Mouse (Mus musculus): ENCODE measurements around the gene Cabp1. TPM values are rescaled to one million over a fixed set of nuclear protein-coding genes. Genes with fewer than 3 reads are reported as not detected.

The Cabp1 gene
- polyA plus RNA-seq, 1 experiment: not detected

DNA sequence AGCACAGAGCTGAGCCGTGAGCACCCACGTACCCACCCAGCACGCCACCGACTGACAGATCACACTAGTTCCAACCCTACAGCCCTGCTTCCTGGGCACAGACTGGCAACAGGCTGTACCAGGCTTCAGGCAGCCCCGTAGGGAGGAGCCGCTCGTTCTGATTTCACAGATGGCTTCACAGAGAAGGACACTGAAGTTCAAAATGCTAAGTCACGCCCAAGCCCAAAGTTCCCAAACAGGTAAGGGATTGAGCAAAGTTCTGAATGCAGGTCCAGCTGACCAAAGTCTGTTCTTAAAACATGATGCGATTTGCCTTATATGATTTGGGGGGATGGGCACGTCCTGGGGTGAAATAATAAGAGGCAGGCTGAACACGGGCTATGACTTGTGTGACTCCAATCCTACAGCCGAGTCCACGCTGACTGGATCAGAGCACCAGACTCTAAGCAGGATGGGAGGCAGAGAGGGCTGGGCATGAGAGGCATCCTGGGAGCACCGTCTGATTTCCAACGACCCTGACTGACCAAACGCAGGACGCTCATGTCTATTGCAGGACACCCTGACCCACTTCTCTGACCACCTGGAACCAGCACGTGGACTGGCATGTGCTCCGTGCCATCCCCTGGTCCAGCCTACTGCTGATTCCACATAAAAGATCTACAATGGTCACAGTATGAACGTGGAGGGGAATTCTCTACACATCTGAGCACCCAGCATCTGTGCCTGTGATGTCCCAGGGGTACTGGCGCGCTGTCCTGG is 66.6 kb downstream of the Cabp1 start:
- TF ChIP-seq POLR2A (IDR thresholded peaks at IDR 0.05; ENCODE audit: insufficient read depth, low read depth, low read length): no peak
- TF ChIP-seq CTCF (IDR thresholded peaks at IDR 0.05; ENCODE audit: insufficient read depth, low read depth, low read length): no peak
- Histone ChIP-seq H3K4me1 (ENCODE audit: control insufficient read depth, insufficient read depth, low read length) (peaks cover 15% of the 10 kb centered on the region), H3K27ac (ENCODE audit: insufficient read depth, low read depth, low read length) (no peak overlapping the region), H3K4me3 (ENCODE audit: insufficient read depth, low read depth, low read length) (no peak overlapping the region)
- WGBS: 92% methylated on average over 22 of the region's 22 CpGs

DNA sequence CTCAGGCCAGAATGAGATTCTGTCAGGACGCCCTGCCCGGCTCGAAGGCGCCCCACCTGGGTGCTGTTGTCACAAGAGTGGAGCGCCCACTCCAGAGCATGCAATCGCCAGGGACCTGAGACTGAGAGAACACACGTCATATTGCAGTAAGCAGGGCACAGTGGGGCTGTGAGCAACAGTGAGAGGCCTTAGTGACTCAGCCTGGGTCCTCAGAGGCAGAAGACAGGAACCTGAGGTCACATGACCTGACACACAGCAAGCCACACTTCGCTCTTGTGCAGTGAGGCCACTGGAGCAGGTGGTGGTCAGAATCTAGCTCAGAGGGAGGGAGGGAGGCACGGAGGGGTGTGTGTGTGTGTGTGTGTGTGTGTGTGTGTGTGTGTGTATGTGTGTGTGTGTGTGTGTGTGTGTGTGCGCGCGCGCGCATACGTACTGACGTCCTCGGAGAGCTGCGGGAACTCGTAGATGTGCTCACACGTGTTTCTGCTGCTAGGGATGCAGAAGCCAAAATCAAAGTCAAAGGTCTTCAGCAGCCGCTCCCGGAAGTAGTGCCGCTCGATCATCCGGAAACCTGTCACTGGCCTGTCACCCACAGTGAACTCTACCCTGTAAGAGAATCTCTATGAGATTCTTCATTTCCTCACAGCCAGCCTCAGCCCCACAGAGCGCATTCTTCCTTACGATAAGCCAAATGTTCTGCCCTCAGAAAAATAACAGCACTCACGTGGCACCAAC is 67.4 kb downstream of the Cabp1 start:
- TF ChIP-seq CTCF (IDR thresholded peaks at IDR 0.05; ENCODE audit: insufficient read depth, low read depth, low read length) (no peak), POLR2A (IDR thresholded peaks at IDR 0.05; ENCODE audit: insufficient read depth, low read depth, low read length) (no peak)
- peaks cover 14% of the 10 kb centered on the region for H3K4me1 ChIP-seq (ENCODE audit: control insufficient read depth, insufficient read depth, low read length)
- no peak overlapping the region for H3K4me3 ChIP-seq (ENCODE audit: insufficient read depth, low read depth, low read length)
- H3K27ac ChIP-seq (ENCODE audit: insufficient read depth, low read depth, low read length): no peak overlapping the region
- 89% methylated on average over 28 of the region's 28 CpGs for WGBS

DNA sequence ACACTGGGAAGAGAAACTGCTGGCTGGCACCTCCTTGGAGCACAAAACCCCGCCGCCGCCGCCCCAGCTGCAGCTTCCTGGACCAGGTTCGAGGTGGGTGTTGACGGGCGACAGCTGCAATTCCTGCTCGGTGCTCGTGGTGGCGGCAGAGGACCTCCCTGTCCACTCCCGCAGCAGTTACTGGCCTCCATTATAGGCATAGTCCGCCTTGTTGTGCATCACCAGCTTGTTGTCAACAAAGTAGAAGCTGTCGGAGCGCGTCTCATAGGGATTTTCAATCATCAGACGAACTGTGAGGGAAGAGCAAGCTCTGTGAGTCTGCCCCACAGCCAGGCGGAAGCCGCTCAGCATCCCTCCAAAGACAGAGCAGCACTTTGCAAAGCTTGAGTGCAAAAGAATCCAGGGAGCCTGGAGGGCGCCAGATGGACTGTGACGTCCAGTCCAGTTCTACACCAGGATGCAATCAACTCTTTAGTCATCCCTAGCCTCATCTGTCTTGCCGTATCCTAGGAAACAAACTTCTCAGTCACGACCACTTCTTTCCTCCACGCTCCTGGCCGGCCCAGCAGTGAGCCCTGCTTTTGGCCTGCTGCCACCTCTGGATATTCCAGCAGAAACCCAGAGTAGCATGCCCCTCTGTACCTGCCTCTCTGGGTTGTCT is 68.8 kb downstream of the Cabp1 start:
- WGBS: 14% methylated on average over 24 of the region's 24 CpGs
- Histone ChIP-seq H3K27ac (ENCODE audit: insufficient read depth, low read depth, low read length) (no peak overlapping the region), H3K4me1 (ENCODE audit: control insufficient read depth, insufficient read depth, low read length) (peaks cover 14% of the 10 kb centered on the region), H3K4me3 (ENCODE audit: insufficient read depth, low read depth, low read length) (no peak overlapping the region)
- TF ChIP-seq CTCF (IDR thresholded peaks at IDR 0.05; ENCODE audit: insufficient read depth, low read depth, low read length) (peak; percentile 87), POLR2A (IDR thresholded peaks at IDR 0.05; ENCODE audit: insufficient read depth, low read depth, low read length) (no peak)

DNA sequence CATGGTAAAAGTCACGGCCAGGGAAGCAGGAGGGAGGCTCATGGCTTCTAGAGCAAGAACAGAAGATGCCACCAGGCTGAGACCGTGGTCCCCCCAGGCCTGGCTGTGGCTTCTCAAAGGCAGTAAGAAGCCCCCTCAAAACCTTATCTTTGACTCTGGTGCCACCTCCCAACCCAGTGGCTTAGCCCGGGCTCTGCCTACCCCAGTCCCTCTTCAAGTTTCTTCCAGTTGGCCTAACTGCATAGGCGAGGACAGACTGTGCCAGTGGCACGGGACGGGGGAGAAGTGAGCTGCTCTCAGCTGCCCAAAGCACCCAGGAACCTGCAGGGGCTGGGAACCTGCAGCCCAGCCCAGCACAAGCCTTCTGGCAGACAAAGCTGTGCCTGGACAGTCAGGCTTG is 69.5 kb downstream of the Cabp1 start:
- Histone ChIP-seq H3K4me1 (ENCODE audit: control insufficient read depth, insufficient read depth, low read length) (peaks cover 14% of the 10 kb centered on the region), H3K27ac (ENCODE audit: insufficient read depth, low read depth, low read length) (no peak overlapping the region), H3K4me3 (ENCODE audit: insufficient read depth, low read depth, low read length) (no peak overlapping the region)
- WGBS: 94% methylated on average over 6 of the region's 6 CpGs
- no peak for TF ChIP-seq CTCF (IDR thresholded peaks at IDR 0.05; ENCODE audit: insufficient read depth, low read depth, low read length)
- no peak for TF ChIP-seq POLR2A (IDR thresholded peaks at IDR 0.05; ENCODE audit: insufficient read depth, low read depth, low read length)

DNA sequence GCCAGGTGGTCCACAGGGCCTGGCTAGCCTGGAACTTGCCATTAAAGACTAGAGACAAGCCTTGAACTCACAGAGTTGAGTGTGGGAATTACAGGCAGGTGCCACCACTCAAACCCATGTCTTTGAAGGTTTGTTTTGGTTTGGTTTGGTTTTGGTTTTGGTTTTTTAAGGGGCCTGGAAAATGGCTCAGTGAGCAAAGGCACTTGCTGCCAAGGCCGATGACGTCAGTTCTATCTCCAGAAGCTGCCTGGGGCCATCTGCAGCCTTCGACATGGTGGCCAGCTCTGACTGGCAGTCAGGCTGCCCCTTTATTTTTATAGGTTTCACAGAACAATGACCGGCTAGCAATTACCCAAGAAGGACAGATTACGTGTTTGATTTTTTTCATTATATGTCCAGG is 73.2 kb downstream of the Cabp1 start:
- 78% methylated on average over 5 of the region's 5 CpGs for WGBS
- H3K4me1 ChIP-seq (ENCODE audit: control insufficient read depth, insufficient read depth, low read length): peaks cover 10% of the 10 kb centered on the region
- H3K27ac ChIP-seq (ENCODE audit: insufficient read depth, low read depth, low read length): no peak overlapping the region
- H3K4me3 ChIP-seq (ENCODE audit: insufficient read depth, low read depth, low read length): no peak overlapping the region
- TF ChIP-seq POLR2A (IDR thresholded peaks at IDR 0.05; ENCODE audit: insufficient read depth, low read depth, low read length) (no peak), CTCF (IDR thresholded peaks at IDR 0.05; ENCODE audit: insufficient read depth, low read depth, low read length) (no peak)

DNA sequence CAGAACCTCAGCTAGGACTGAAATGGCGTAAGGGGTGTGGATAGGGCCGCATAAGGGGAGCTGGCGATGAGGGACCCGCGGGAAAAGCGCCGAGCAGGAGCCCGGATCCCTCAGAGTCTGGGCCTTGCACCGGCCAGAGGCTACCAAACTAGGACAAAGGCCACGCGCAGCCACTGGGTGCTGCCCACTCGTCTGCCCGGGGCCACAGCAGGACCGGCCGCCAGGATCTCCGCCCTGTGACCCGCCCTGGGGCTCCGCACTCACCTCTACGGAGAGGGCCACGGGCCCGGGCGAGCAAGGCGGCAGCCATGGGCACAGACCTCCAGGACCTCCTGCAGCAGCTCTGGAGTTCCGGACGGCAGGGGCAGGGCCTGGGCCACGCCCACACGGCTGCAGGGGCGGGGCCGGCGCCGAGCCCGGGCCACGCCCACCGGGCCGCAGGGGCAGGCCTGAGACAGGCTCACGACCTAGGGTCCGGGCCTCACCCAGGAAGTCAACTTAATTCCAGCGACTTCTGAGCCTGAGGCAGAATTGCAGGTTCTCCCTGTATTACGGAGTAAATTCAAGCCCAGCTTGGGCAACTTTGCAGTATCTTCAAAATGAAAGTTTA is 75.1 kb downstream of the Cabp1 start, which contains the start of gene Acads:
Gene Acads (minus strand): TSS at position 386 of the 610 bp plus-strand sequence.
- WGBS: 21% methylated on average over 39 of the region's 39 CpGs
- no peak for TF ChIP-seq CTCF (IDR thresholded peaks at IDR 0.05; ENCODE audit: insufficient read depth, low read depth, low read length)
- TF ChIP-seq POLR2A (IDR thresholded peaks at IDR 0.05; ENCODE audit: insufficient read depth, low read depth, low read length): no peak
- Histone ChIP-seq H3K4me1 (ENCODE audit: control insufficient read depth, insufficient read depth, low read length) (peaks cover 3% of the 10 kb centered on the region; the same call in 1 of the 2 replicates), H3K4me3 (ENCODE audit: insufficient read depth, low read depth, low read length) (peak within 1 kb of the TSS; percentile 46), H3K27ac (ENCODE audit: insufficient read depth, low read depth, low read length) (no peak within 1 kb of the TSS)

Other genes with a start within 250 kb of the Cabp1 start
- gene Hnf1a, start 223.3 kb downstream of the Cabp1 start, polyA plus RNA-seq (2012; ENCODE audit: insufficient read depth, insufficient read length, low replicate concordance, missing spikeins): not detected in 2 replicates
- gene Sppl3, start 183.2 kb downstream of the Cabp1 start, polyA plus RNA-seq (2012; ENCODE audit: insufficient read depth, insufficient read length, low replicate concordance, missing spikeins): not detected in 2 replicates
- gene Gm10401, start 96.1 kb downstream of the Cabp1 start, polyA plus RNA-seq (2012; ENCODE audit: insufficient read depth, insufficient read length, low replicate concordance, missing spikeins): not detected in 2 replicates
- gene Acads, start 75.0 kb downstream of the Cabp1 start, polyA plus RNA-seq (2012; ENCODE audit: insufficient read depth, insufficient read length, low replicate concordance, missing spikeins): not detected in 2 replicates
- not detected in 2 replicates for gene Unc119b, start 59.4 kb downstream of the Cabp1 start, polyA plus RNA-seq (2012; ENCODE audit: insufficient read depth, insufficient read length, low replicate concordance, missing spikeins)
- gene Mlec, start 36.2 kb downstream of the Cabp1 start, polyA plus RNA-seq (2012; ENCODE audit: insufficient read depth, insufficient read length, low replicate concordance, missing spikeins): 76.8 TPM in 1 of 2 replicates, not detected in the other
- gene Pop5, start 41.5 kb upstream of the Cabp1 start, polyA plus RNA-seq (2012; ENCODE audit: insufficient read depth, insufficient read length, low replicate concordance, missing spikeins): not detected in 2 replicates
- 496 TPM in 1 of 2 replicates, not detected in the other for gene Rnf10, start 78.5 kb upstream of the Cabp1 start, polyA plus RNA-seq (2012; ENCODE audit: insufficient read depth, insufficient read length, low replicate concordance, missing spikeins)
- gene Coq5, start 85.3 kb upstream of the Cabp1 start, polyA plus RNA-seq (2012; ENCODE audit: insufficient read depth, insufficient read length, low replicate concordance, missing spikeins): not detected in 2 replicates
- 797 TPM in 1 of 2 replicates, not detected in the other for gene Dynll1, start 106.6 kb upstream of the Cabp1 start, polyA plus RNA-seq (2012; ENCODE audit: insufficient read depth, insufficient read length, low replicate concordance, missing spikeins)
- not detected in 2 replicates for gene Srsf9, start 132.8 kb upstream of the Cabp1 start, polyA plus RNA-seq (2012; ENCODE audit: insufficient read depth, insufficient read length, low replicate concordance, missing spikeins)
- gene Gatc, start 146.8 kb upstream of the Cabp1 start, polyA plus RNA-seq (2012; ENCODE audit: insufficient read depth, insufficient read length, low replicate concordance, missing spikeins): not detected in 2 replicates
- gene Triap1, start 146.8 kb upstream of the Cabp1 start, polyA plus RNA-seq (2012; ENCODE audit: insufficient read depth, insufficient read length, low replicate concordance, missing spikeins): not detected in 2 replicates
- gene Cox6a1, start 154.6 kb upstream of the Cabp1 start, polyA plus RNA-seq (2012; ENCODE audit: insufficient read depth, insufficient read length, low replicate concordance, missing spikeins): not detected in 2 replicates
- not detected in 2 replicates for gene Msi1, start 235.2 kb upstream of the Cabp1 start, polyA plus RNA-seq (2012; ENCODE audit: insufficient read depth, insufficient read length, low replicate concordance, missing spikeins)

Data from olfactory bulb, adult 2 months (tissue).